Mouse (Mus musculus) MN1 (cell line): ENCODE measurements at regions not wholly inside any gene's neighbourhood (a gene's known extent, or its start where the extent isn't known, plus 50 kb on each side); places are given as distances from the start of the nearest gene placed in this dataset.

Experiments
- DNase-seq: peaks from one replicate; pipeline ENCODE4 v3.0.0-alpha.2; 2016; ENCODE audit warnings: low spot score

- no peak for DNase-seq
These were observed 591.5 kb upstream of the A1bg start for GRCm38 (mm10) chr15:61514324-61514723.

GRCm38 (mm10) chr15:61508806-61509205 is 586.0 kb upstream of the A1bg start:
- no peak for DNase-seq

GRCm38 (mm10) chr15:61506361-61506897 is 583.6 kb upstream of the A1bg start:
- DNase-seq: no peak

GRCm38 (mm10) chr15:61503436-61503835 is 580.6 kb upstream of the A1bg start:
- DNase-seq: peak; percentile 8

GRCm38 (mm10) chr15:61489731-61490130 is 566.9 kb upstream of the A1bg start:
- DNase-seq: no peak

DNA sequence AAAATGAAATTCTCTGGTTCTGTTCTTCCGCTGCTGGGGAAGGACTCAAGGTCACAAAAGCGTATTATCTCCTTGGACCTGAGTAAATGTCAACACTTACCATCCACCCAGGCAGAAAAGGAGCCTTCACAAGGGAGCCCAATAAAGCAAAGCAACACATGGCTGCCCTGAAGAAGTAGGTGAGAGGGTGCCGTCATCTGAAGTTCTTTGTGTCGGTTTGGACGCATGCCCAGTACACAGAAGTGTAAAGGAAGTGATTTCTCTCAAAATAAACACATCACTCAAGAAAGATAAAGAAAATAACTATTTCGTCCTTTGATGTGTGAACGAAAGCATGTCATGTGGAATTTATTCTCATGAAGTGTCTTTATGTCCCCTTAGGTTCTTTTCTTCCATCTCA is 559.0 kb upstream of the A1bg start:
- no peak for DNase-seq

- no peak for DNase-seq
These were observed 551.1 kb upstream of the A1bg start for GRCm38 (mm10) chr15:61473900-61474299.

DNA sequence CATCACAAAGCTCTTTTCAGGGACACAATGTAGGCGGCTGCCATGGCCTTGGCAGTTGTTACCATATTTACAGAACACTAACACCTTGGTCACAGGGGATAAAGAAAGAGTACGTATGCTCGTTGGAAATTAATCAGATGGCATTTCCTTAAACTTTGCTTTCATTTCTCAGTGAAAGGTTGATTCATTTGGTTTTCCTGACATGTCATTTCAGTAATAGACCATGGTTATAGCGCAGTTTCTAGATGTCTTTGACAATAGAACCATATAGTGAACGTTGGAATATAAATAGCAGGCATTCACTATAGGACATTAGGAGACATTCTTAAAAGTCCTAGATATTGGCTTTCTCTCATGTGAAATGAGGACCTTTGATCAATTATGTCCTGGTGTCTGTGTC is 532.2 kb upstream of the A1bg start:
- no peak for DNase-seq

DNA sequence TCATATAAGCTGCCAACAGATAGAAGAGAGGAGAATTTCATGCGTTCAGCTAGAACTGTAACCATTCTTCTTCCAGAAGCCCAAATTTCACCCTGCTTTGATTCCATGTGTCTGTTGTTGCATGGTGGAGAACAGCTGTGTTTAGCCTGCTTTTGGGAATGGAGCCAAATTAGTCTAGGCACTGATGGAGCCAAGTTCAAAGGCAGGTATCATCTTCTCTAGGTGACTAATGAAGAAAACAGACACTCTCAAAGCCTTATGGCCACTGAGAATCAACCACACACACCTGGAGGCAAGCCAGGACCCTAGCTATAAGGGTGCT is 531.5 kb upstream of the A1bg start:
- no peak for DNase-seq

DNA sequence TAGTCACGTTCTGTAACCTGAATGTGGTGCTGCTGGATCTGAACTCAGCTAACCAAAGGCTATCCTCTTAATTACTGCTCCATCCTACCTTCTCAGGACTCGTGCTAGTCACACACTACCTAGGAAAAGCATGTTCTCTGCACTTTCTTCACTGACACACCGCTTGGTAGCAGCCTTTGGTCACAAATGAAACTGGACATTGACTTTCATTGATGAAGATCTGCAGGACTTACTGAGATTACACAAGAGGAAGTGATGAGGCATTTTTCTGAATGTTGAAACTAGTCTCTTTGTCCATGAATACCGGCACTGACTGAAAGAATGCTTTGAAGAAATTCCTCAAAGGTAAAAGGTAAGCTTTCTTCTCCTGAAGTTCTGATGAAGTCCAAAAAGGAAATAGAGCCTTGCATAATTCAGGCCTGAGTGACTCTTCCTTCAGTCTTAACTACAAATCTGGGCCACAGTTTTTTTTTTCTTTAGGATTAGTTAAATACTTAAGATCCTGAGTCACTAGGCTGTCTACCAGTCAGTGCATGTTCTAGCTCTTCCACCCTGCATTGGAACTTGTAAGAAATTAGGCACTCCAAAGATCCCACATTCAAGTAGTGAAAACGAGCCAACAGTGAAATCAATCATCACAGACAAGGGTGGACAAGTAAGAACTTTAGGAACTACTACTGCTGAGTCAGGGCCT is 531.0 kb upstream of the A1bg start:
- DNase-seq: no peak

DNA sequence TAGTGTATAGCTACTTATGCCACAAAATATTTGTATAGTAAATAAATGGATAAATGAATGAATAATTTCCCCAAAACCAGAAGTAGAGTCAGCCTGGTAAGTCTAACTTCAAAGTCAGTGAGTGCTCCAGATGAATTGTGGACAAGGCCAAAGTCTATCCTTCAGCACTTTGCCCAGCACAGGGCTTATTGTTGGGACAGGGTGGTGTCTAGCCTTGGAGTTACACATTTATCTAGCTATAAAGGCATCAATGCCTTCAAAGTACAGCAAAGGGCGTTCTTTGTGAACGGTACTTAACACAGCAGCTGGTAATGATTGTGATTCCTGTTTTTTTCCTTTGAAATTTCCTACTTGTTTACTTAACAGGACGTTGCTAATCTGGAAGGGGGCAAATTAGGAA is 527.4 kb upstream of the A1bg start:
- DNase-seq: no peak

DNA sequence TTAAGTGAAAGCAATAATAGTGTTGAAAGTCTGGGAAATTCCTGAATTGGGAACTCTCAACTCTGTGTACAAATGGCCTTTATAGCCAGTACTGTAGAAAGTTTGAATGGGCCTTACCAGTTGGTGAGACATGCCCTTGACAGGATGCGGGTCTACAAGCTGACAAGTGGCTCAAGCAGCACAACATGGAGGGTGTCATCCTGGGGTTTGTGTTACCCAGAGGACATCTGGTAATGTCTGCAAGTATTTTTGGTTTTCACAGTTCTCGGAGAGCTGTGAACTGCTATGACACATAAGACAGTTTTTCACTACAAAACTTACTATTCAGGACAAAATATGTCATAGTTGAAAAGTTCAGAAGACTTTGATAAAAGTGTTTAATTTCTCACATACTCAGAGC is 525.7 kb upstream of the A1bg start:
- no peak for DNase-seq

DNA sequence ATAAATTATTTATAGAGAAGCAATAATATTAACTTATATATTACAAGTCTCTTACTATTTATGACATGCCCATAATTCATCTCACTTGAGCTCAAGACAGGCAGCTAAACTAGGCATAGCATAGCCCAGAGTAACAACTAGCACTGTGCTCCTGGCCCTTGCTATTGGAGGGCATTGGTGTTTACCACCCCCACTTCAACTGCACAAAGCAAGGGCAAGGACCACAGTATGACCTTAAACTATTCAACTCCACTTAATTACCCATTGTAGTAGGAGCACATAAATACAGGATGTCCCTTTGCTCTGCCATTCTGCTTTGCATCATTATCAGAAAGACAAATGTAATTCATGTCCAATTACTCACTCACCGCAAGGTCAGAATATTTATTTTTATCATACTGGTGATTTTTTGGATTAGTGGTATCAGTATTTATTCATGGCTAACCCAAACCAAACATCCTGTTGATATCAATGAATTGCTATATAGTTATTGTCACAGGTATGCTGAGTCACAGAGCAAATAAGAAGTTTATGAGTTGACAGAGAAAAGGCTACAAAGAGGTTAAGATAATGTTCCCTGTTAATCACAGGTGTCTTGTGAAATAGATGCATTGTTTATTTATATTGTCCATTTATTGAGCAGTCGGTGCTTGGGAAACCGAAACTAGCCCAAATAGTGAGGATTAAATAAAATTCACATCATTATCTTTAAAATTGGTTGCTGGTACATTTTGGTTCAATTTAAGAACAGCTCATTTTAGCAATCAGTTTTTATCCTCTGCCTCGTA is 523.4 kb upstream of the A1bg start:
- no peak for DNase-seq

GRCm38 (mm10) chr15:61441734-61442398 is 519.1 kb upstream of the A1bg start:
- DNase-seq: no peak

DNA sequence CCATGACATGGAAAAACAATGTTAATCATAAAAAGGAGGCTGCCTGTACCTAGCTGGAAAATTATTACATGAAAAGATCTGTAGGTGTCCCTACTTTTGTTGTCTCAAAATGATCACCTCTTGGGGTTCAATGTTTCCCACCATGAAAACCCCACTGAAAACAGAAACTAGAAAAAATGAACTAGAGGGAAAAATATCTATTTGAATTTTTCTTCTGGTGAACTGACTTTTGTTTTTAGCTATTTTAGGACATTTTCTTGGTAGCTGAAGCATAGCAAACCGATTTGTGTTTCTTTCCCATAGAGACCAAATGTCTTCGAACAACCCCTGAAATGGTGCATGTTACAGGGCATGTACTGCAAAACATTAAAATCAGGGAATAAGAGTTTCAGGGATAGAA is 518.2 kb upstream of the A1bg start:
- no peak for DNase-seq

DNA sequence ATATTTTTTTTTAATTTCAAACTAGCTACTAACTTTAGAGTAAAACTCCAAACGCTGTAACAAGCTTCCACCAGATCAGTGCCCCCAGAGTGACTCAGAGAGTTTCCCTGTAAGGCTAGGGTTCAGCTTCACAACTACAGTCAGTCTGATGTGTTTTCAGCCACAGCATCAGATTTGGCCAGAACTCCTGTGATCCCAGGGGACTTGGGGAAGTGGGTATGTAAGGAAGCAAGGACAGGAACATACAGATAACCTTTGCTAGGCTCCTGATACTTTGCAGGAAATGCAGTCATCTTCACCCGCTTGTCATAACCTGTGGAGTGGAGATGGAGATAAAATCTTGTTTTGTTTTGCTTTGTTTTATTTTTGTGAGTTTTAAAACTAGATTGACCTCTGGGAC is 517.5 kb upstream of the A1bg start:
- DNase-seq: no peak

DNA sequence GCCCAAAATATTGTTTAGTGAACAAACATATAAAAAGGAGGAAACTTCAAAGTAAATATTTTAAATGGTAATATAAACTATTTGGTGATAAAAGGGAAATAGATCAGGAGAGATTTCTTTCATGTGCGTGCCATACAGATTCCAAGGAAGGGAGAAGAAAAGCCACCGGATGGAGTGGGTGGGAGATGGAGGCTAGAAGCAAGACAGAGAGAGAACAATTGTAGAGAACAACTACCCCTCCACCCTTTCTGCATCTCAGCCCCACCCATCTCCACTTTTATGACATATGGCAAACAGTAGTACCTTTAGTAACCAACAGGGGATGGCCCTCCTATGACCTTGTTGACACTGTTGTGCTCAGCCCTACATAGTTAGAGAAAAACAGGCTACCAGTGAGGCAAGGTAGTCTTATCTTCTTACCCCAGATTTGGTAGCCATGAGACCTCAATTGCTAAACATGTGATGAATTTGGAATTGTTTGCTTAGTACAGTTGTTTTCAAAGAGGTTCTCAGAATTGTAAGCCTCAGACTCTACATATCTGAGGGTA is 516.9 kb upstream of the A1bg start:
- DNase-seq: no peak

- DNase-seq: no peak
These were observed 506.1 kb upstream of the A1bg start for GRCm38 (mm10) chr15:61428818-61429415.

DNA sequence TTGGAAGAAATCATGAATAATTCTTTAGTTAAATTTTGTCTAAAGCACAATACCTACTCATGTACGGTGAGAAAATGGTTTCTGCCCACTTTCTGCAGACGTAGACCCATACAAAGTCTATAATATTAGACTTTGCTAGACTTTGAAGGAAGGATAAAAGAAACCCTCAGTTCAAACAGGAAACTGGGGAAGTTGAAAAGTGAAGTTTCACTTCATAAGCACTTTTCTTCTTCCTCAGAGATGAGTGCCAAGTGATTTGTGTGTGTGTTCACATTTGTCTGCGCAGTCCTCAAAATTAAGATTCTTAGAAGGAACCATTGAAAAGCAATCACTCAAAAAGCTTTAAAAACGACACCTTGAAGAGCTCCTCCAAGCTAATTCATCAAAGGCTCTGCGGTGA is 500.2 kb upstream of the A1bg start:
- DNase-seq: no peak

DNA sequence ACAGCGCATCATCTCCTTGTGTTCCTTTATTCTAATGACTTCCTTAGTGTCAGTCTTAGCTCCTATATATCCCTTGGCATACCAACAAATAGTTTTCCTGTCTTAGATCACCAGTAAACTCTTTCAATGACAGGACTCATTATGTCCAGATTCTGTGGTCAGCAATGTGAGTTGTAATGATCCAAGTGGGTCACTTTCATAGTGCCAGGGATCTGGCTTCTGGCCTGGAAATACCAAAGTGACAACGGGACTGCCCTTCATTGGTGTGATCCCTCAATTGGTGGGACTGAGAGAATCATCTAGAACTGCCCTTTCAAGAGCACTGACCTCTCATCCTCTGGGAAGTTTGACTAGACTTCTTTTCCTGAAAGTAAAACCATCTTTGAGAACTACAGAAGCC is 494.7 kb upstream of the A1bg start:
- no peak for DNase-seq

GRCm38 (mm10) chr15:61416841-61417240 is 494.0 kb upstream of the A1bg start:
- no peak for DNase-seq

- no peak for DNase-seq
These were observed 492.8 kb upstream of the A1bg start for GRCm38 (mm10) chr15:61415626-61416025.
